Mouse (Mus musculus): ENCODE measurements around the gene Igsf3. TPM values are rescaled to one million over a fixed set of nuclear protein-coding genes. Genes with fewer than 3 reads are reported as not detected.

Igsf3 gene
- total and polyA plus RNA-seq, 3 experiments: 3.9 to 11.8 (median 11.4) TPM

DNA sequence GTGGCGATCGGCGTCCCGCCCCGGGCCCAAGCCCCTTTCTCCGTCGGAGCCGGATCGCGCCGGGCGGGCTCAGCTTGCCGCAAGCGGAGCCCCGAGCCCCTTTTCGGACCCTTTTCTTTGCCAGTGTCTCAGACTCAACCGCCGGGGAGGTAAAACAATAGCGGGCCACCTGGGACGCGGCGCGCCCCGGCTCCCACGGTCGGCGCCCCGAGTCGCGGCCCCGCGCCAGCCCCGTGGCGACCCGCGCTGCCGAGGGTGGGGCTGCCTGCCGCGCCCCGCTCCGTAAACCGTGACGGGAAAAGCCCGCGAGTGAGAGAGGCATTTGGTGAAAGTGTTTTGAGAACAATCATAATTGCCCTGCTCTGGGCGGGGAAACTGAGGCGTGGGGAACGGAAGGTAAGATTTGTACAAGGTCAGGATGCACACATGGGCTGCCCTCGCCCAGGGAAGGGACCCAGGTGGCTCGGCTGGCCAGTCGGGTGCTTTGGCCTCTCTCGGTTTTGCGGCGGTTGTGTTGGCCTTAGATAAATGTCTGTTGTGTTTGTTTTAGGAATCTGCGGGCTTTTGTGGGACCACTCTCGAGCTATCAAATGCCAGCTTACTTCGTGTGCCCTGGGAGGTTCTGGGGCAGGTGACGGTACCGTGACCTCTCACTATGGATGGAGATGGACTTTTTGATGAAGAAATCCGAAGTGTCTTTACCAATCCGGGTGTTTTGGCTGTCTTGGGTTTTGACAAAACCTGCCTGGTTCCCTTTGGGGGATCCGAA, 557 bp downstream of the Igsf3 start:
- Histone ChIP-seq H3K79me2 (replicated peaks; ENCODE audit: control insufficient read depth, insufficient read depth, low read length) (no peaks in the 10 kb centered on the region), H3K4me1 (ENCODE audit: control insufficient read depth, insufficient read depth, low read length) (peaks cover 5% of the 10 kb centered on the region), H3K4me3 (peak overlapping the region; percentile 77), H3K27ac (peak overlapping the region; percentile 57), H3K27me3 (ENCODE audit: control insufficient read depth, insufficient read depth, low read length) (no peaks in the 10 kb centered on the region), H3K36me3 (ENCODE audit: control insufficient read depth, insufficient read depth, low read length) (no peaks in the 10 kb centered on the region), H3K9ac (ENCODE audit: low read depth, low read length) (peak overlapping the region; percentile 82)
- 1% methylated on average over 61 of the region's 62 CpGs for WGBS
- TF ChIP-seq POLR2A (IDR thresholded peaks at IDR 0.05; ENCODE audit: insufficient read depth, low read depth, low read length) (no peak), EP300 (IDR thresholded peaks at IDR 0.05; ENCODE audit: insufficient read depth, low read depth, low read length) (no peak), CTCF (IDR thresholded peaks at IDR 0.05) (no peak)
- no peak for DNase-seq
- intact Hi-C loops (cut with DNase I): loop anchor here (5.0 kb wide), 1 partner anchor 75 kb away; no protein-coding TSS in a partner anchor

DNA sequence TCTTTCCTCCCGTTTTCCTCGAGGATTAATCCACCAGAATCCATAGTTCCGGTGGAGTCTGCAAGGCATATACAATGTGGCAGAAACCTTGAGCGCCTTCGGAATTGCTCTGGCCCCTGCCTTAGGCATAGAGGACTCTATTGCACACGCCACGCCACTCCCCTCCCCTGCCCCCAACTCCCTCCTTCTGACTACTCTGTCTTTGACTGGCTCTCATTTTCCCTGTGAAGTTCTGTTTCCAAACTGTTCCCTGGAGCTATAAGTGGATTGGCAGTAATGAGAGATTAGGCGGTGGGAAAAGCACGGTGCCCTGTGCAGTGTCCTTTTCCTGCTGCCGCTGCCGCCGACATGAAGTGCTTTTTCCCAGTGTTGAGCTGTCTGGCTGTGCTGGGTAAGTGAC, 1.2 kb downstream of the Igsf3 start:
- intact Hi-C loops (cut with DNase I): loop anchor here (5.0 kb wide), 1 partner anchor 76 kb away; no protein-coding TSS in a partner anchor
- Histone ChIP-seq H3K27me3 (ENCODE audit: control insufficient read depth, insufficient read depth, low read length) (no peaks in the 10 kb centered on the region), H3K9ac (ENCODE audit: low read depth, low read length) (peak overlapping the region; percentile 82), H3K4me1 (ENCODE audit: control insufficient read depth, insufficient read depth, low read length) (peaks cover 5% of the 10 kb centered on the region), H3K79me2 (replicated peaks; ENCODE audit: control insufficient read depth, insufficient read depth, low read length) (no peaks in the 10 kb centered on the region), H3K36me3 (ENCODE audit: control insufficient read depth, insufficient read depth, low read length) (no peaks in the 10 kb centered on the region), H3K27ac (peak overlapping the region; percentile 57; the same call in 1 of the 2 replicates), H3K4me3 (peak overlapping the region; percentile 77)
- peak in 1 of 2 experiments; percentile 37 for DNase-seq
- WGBS: 4% methylated on average over 12 of the region's 12 CpGs
- TF ChIP-seq CTCF (IDR thresholded peaks at IDR 0.05): no peak
- TF ChIP-seq POLR2A (IDR thresholded peaks at IDR 0.05; ENCODE audit: insufficient read depth, low read depth, low read length): no peak
- no peak for TF ChIP-seq EP300 (IDR thresholded peaks at IDR 0.05; ENCODE audit: insufficient read depth, low read depth, low read length)

DNA sequence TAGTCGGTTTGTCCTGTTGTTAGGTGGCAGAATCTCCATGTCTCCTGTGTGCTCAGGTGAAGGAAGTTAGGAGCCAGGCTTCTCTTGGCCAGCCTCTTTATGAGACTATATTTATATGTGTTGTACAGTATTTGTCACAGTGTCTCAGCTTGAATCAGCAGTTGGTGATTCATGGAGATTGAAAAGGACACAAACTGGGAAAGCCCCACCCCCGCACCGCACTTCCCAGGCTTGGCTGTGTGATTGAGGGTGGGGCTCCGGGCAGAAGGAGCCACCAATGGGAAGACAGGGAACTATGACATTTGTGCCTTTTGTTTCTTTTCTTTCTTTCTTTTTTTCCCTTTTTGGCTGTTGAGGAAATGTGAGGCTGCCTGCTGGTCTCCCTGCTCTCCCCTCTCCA, 2.9 kb downstream of the Igsf3 start:
- Histone ChIP-seq H3K27ac (no peak overlapping the region), H3K4me3 (no peak overlapping the region)

DNA sequence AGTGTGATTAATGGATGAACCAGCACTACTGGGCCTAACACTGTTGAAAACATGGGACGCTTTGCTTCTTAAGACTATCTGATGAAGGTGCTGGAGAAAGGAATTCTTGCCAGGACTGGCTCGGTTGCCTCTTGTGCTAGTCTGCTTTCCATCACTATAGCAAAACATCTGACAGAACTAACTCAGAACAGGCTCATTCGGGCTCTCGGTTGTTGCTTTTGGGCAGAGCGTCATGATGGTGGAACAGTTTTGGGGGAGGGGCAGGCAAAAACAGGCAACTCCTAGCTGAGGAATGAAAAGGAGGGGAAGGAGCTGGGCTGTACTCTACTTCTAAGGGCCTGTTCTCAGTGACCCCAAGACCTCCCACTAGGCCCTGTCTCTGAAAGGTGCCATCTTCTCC, 4.8 kb downstream of the Igsf3 start:
- no peak for DNase-seq
- H3K9ac ChIP-seq (ENCODE audit: low read depth, low read length): no peak overlapping the region
- intact Hi-C loops (cut with DNase I): no loop called here
- H3K27me3 ChIP-seq (ENCODE audit: control insufficient read depth, insufficient read depth, low read length): no peaks in the 10 kb centered on the region
- TF ChIP-seq POLR2A (IDR thresholded peaks at IDR 0.05; ENCODE audit: insufficient read depth, low read depth, low read length): no peak
- TF ChIP-seq CTCF (IDR thresholded peaks at IDR 0.05): no peak
- no peak for TF ChIP-seq EP300 (IDR thresholded peaks at IDR 0.05; ENCODE audit: insufficient read depth, low read depth, low read length)
- no peaks in the 10 kb centered on the region for H3K79me2 ChIP-seq (replicated peaks; ENCODE audit: control insufficient read depth, insufficient read depth, low read length)
- H3K27ac ChIP-seq: no peak overlapping the region
- peaks cover 5% of the 10 kb centered on the region for H3K4me1 ChIP-seq (ENCODE audit: control insufficient read depth, insufficient read depth, low read length)
- WGBS: 82% methylated on average over 5 of the region's 5 CpGs
- no peaks in the 10 kb centered on the region for H3K36me3 ChIP-seq (ENCODE audit: control insufficient read depth, insufficient read depth, low read length)
- H3K4me3 ChIP-seq: no peak overlapping the region

More for the DNA sequence above, 2.9 kb downstream of the Igsf3 start:
- Histone ChIP-seq H3K27me3 (ENCODE audit: control insufficient read depth, insufficient read depth, low read length) (no peaks in the 10 kb centered on the region), H3K4me1 (ENCODE audit: control insufficient read depth, insufficient read depth, low read length) (peaks cover 5% of the 10 kb centered on the region), H3K36me3 (ENCODE audit: control insufficient read depth, insufficient read depth, low read length) (no peaks in the 10 kb centered on the region), H3K79me2 (replicated peaks; ENCODE audit: control insufficient read depth, insufficient read depth, low read length) (no peaks in the 10 kb centered on the region), H3K9ac (ENCODE audit: low read depth, low read length) (no peak overlapping the region)
- DNase-seq: peak; percentile 56 to 72
- no peak for TF ChIP-seq EP300 (IDR thresholded peaks at IDR 0.05; ENCODE audit: insufficient read depth, low read depth, low read length)
- TF ChIP-seq POLR2A (IDR thresholded peaks at IDR 0.05; ENCODE audit: insufficient read depth, low read depth, low read length): no peak
- no peak for TF ChIP-seq CTCF (IDR thresholded peaks at IDR 0.05)
- 20% methylated on average over 4 of the region's 4 CpGs for WGBS
- intact Hi-C loops (cut with DNase I): loop anchor here (5.0 kb wide), 1 partner anchor 77 kb away; no protein-coding TSS in a partner anchor

DNA sequence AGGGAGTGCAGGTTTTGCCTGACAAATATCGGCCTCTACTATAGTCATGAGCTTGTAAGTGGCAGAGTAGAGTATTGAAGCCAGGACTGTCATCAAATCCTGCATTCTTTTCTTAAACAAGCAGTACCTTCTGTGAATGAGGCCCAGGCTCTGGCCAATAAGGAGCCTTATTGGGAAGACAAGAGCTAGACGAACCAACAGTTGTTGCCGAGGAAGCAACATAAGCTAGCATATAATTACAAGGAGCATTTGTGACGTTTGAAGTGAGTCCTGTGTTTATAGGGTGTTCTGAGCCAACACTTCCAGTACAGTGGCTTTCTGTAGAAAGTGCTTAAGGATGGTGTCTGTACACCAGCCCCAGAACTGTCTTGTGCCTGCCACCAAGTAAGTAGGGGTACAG, 5.9 kb downstream of the Igsf3 start:
- Histone ChIP-seq H3K4me3 (no peak overlapping the region), H3K36me3 (ENCODE audit: control insufficient read depth, insufficient read depth, low read length) (no peaks in the 10 kb centered on the region), H3K27me3 (ENCODE audit: control insufficient read depth, insufficient read depth, low read length) (no peaks in the 10 kb centered on the region), H3K27ac (no peak overlapping the region), H3K4me1 (ENCODE audit: control insufficient read depth, insufficient read depth, low read length) (peaks cover 5% of the 10 kb centered on the region), H3K79me2 (replicated peaks; ENCODE audit: control insufficient read depth, insufficient read depth, low read length) (no peaks in the 10 kb centered on the region), H3K9ac (ENCODE audit: low read depth, low read length) (no peak overlapping the region)
- WGBS: 79% methylated on average over 4 of the region's 4 CpGs
- DNase-seq: no peak
- no peak for TF ChIP-seq POLR2A (IDR thresholded peaks at IDR 0.05; ENCODE audit: insufficient read depth, low read depth, low read length)
- TF ChIP-seq CTCF (IDR thresholded peaks at IDR 0.05): no peak
- no peak for TF ChIP-seq EP300 (IDR thresholded peaks at IDR 0.05; ENCODE audit: insufficient read depth, low read depth, low read length)
- intact Hi-C loops (cut with DNase I): no loop called here

DNA sequence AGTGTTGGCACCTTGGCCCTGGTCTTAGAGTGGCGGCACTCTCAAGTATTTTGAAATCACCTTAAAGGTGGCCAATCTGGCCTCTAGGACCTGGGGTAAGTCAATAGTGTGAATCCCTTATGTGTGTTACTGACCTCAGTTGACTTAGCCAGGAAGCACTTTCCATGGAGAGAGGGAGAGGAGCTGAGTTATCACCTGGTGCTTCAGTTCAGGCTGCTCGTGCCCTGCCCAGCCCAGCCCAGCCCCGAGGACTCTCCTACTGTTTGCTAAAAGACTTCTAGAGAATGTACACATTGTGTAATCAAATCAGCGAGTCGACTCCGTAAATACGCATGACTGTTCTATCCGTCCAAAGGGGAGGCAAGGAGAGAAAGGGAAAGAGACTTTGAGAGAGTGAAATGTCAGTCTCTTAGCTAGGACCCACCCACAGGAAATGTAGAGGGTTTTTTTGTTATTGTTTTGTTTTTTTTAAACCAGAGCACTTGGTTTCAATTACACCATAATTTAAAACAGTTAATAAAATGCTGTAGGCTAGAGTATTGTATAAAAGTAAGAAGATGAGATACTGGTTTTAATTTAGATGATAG, 9.6 kb downstream of the Igsf3 start:
- Histone ChIP-seq H3K9ac (ENCODE audit: low read depth, low read length) (no peak overlapping the region), H3K36me3 (ENCODE audit: control insufficient read depth, insufficient read depth, low read length) (no peaks in the 10 kb centered on the region), H3K4me1 (ENCODE audit: control insufficient read depth, insufficient read depth, low read length) (no peaks in the 10 kb centered on the region), H3K27me3 (ENCODE audit: control insufficient read depth, insufficient read depth, low read length) (no peaks in the 10 kb centered on the region), H3K79me2 (replicated peaks; ENCODE audit: control insufficient read depth, insufficient read depth, low read length) (no peaks in the 10 kb centered on the region), H3K27ac (no peak overlapping the region), H3K4me3 (no peak overlapping the region)
- 67% methylated on average over 8 of the region's 8 CpGs for WGBS
- intact Hi-C loops (cut with DNase I): no loop called here
- DNase-seq: no peak
- TF ChIP-seq CTCF (IDR thresholded peaks at IDR 0.05) (no peak), POLR2A (IDR thresholded peaks at IDR 0.05; ENCODE audit: insufficient read depth, low read depth, low read length) (no peak), EP300 (IDR thresholded peaks at IDR 0.05; ENCODE audit: insufficient read depth, low read depth, low read length) (no peak)

All from heart, adult 2 months (tissue).